Mouse (Mus musculus): ENCODE data around the gene Kcnc2. TPM values are rescaled to one million over a fixed set of nuclear protein-coding genes. Genes with fewer than 3 reads are reported as not detected.
"Not testable (repeated sequence)": the region's sequence is repeated elsewhere in the genome, so short reads cannot be mapped to it uniquely, and the experiment has no call there.

Kcnc2 gene
- under 1 TPM in 1 of 2 experiments, not detected in 1; 0.24 TPM for total RNA-seq (2021)
- long read RNA-seq, experiment 1 = 0 reads
- long read RNA-seq, experiment 2 = 0 reads

DNA sequence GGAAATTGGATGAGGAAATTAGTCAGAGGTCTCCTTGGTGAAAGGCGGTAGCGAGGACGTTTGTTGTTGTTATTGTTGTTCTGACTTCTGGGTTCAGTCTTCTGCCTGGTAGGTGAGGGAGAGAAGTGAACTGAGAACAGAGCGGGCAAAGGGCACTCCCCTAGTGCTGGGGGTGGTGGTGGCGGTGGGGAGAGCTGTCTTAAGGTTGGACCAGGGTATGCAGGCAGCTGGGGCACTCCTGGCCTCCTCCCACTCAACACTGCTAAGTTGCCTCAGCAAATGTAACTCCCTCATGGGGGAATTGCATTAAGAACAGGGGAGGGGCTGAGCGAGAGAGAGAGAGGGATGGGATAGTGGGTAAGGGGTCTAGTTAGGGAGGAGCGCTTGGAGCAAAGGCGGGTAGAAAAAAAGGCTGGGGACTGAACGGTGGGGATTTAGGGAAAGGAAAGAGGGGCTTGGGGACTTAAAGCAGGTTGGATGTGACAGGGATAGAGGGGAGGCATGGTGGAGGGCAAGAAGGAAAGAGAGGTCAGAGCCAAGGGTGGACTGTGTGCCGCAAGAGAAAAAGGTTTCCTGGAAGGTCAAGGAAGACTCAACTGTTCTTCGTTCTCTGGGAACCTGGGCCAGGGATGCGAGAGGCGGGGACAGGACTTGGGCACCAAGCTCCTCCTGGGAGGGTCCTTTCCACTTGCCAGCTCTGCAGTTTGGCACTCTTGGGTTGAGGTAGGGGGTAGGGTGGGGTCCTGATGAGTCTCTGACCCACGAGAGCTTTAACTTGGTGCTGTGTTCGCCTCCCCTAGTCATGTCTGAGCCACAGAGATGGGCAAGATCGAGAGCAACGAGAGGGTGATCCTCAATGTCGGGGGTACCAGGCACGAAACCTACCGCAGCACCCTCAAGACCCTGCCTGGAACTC is at the start of gene Kcnc2:
Gene Kcnc2 (plus strand): TSS at position 235 of the 916 bp plus-strand sequence.
- no peak for DNase-seq

DNA sequence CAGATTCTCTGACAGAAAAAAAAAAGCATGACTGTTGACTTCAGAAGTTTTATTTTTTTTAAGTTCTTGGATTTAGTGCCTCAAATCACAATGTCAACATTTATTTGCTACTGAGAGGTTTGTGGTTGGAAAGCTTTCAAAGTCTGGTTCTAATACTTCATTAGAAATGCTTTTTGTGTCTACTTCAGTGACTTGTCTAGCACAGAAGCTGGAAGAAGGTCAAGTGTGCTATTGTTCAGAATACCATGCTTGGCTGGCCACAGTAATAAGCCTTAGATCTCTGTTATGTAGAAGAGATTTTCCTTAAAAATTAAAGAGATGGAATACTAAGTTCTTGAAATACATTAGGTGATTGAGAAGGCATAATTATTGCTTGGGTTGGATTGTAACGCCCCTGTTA is 43.8 kb upstream of the Kcnc2 start:
- no peak for DNase-seq

DNA sequence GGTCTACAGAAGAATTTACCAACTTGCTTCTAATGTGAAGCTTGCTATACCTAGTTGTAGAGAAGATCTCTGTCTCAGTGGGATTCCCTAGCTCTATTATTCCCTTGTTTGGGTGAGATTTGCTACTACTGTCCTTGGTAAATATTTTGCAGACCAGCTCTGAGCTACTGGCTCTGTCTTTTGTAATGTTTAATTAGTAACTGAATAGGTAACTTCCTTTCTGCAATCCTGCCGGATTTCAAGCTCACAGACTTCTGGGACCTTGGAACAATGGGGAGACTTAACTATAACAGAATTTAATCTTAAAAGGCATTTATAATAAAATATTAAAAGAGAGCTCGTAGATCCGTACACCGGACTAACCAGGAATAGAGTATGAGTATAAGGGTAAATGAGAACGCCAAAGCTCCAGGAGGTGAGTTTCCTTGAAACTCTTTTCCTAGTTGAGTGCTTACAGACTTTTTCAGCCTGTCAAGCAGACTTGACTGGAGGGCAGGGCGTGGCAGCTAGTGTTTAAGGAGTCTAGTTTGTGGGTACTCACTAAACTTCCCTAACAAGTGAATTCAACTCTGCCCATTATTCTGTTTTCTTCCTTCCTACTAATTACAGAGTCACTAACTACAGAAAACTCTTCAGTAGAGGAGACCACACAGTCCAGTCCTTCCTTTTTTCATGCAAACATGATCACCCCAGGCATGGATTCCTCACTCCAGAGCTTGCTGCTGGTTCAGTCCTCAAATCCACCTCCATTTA is 41.7 kb upstream of the Kcnc2 start:
- DNase-seq = not testable (repeated sequence)

DNA sequence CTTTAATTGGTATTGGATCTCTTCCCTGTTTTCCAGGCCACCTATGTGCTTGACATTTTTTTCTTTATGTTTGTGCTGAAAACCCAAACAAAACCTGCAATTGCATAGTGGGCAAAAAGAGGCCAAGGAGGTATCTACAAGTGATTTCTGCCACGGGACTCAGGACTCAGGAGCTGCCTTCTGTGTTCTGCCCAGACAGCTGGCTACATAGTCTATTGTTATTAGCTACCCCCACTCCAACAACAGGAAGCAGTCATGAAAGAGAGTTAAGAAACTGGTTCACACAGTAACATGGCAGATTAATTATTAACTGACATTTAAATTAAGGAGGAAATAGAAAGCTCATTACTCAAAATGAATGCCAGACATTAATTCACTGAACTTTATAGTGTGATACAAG is 38.2 kb upstream of the Kcnc2 start:
- not testable (repeated sequence) for DNase-seq

DNA sequence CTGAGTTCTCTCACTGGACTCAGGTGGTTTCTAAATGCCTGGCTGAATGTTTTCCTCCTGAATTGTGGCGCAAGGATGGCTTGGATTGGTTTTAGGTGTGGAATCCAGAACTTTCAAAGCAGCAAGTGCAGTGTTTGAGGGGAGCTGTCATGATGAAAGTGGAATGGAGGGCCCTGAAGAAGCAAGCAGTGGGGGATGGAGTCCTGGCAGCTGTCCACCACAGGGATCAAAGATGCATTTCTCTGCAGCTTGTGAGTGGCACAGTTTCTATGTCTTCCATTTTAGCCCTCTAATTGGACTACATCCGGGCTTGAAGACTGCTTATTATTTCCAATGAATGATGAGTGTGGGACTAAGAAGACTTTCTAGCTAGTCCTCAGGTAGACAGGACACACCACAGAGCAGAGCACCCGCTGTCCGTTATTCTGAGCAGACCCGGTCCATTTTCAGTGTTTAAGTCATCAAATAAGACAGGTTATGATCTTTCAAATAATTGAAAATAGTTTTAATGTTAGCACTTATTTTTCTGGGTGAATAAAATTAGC is 35.5 kb upstream of the Kcnc2 start:
- DNase-seq = not testable (repeated sequence)

DNA sequence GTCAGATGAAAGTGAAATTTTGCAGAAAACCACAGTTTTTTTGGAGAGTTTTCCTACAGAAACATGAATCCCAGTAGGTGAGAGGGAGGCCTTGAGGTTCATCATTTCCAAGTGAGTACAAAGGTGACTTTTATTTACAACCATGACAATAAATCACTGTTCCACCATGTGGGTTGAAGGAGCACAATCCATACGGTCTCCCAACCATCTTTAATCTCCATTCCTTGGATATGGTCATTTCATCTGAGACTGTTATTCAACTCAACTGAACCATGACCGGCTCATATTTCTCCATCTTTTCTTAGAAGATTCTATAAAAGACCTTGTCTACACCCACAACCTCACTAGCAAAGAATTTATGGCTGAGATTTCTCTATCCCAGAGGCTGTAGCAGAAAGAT is 22.6 kb upstream of the Kcnc2 start:
- DNase-seq = no peak

DNA sequence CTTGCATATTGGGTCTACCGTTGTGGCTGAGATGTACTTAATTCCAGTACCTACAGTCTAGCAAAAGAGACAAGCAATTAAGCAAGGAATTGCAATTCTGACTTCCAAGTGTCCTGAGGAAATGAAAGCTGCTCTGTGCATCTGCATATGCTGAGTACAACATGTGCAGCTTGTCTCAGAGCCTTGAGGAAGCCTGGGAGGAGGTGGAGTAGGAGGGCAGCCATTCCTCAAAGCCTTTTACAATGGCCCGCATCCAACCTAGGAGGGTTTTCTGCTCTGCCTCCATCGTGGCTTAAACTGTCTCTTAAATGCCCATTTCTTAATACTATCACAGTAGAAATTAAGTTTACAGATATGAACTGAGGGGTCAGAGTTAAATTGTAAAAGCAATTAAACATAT is 7.5 kb upstream of the Kcnc2 start:
- no peak for DNase-seq

DNA sequence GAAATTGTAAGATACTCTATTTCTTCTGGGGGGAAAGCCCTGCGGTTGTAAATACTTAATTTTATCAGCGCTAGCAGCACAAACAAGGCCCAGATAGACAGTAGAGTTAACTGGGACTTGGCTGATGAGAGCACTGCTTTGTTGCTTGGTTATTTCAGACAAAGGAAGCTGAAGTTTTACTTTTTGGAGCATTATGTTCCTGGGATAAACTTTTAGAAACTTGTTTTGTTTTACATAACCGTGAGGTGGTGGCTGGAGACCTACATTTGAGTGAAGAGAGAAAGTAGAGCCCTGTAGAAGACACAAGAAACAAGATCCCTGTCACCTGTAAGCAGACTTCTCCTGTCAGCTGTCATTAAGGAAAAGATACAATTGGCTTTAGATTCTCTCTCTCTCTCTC is 1.4 kb upstream of the Kcnc2 start:
- no peak for DNase-seq

DNA sequence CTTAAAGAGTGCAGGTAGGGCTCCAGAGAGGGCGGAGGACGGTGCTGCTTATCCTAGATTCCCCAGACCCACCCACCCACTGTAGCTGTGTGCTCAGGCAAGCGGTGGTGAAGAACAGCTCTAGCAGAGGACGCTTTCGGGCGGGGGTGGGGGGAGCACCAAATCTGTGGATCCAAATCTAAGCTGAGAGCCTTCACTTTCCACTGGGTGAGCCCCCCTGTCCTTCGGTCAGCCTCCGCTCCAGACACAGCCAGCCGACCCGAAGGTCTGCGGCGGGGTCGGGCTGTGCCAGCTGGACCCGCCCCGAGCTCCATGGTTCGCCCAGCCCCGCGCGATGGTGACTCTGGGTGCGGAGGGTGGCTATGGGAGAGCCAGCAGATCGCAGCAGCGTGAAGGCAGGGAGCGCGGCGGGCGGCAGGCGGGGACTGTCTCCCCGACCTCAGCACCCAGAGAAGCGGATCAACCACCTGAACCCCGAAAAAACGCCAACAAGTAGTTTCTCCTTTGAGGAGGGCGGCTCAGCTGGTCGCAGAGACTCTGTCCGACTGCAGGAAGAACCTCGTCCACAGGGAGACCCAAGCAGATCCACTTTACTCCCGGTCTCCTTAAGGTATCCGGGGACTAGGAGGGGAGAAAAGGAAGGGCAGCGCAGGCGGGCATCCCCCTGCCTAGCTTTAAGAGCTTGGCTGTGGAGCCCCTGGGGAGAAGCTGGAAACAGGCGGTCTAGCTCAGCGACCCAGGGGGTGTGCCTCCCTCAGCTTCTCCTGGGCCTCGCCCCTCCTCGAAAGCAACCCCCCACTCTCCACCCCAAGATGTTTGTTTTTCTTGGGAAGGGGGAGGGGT is 761 bp upstream of the Kcnc2 start:
- no peak for DNase-seq

DNA sequence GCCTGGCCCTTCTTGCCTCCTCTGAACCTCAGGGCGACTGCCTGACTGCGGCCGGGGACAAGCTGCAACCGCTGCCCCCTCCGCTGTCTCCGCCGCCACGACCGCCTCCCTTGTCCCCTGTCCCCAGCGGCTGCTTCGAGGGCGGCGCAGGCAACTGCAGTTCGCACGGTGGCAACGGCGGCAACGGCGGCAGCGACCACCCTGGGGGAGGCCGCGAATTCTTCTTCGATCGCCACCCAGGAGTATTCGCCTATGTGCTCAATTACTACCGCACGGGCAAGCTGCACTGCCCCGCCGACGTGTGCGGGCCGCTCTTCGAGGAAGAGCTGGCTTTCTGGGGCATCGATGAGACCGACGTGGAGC is 863 bp downstream of the Kcnc2 start:
- DNase-seq = no peak

DNA sequence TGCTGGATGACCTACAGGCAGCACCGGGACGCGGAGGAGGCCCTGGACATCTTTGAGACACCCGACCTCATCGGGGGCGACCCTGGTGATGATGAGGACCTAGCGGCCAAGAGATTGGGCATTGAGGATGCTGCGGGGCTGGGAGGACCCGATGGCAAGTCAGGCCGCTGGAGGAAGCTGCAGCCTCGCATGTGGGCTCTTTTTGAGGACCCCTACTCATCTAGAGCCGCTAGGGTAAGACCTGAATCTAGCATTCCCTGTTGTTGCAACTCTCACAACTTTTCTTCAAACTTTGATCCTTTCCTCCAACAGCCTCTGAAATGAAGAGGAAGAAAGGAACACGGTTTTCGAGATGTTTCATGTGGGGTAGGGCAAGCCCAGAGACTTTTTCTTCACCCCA is 1.2 kb downstream of the Kcnc2 start:
- no peak for DNase-seq

DNA sequence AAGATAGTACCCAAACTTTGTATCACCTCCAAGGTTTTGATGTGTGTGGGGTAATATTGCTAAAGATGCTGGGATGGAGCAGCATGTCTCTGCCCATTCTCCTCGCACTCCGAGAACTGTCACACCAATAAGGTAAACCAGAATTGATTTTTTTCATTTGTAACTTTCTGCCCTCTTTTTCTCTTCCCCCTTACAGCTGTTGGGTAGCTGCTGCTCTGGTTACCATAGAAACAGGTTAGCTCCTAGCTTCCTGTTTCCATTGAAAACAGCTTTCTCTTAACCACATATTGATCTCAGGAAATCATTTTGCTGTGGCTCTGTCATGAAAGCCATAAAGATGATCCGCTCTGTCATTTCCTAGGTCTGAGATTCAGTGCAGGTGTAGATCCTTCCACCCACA is 7.1 kb downstream of the Kcnc2 start:
- no peak for DNase-seq

DNA sequence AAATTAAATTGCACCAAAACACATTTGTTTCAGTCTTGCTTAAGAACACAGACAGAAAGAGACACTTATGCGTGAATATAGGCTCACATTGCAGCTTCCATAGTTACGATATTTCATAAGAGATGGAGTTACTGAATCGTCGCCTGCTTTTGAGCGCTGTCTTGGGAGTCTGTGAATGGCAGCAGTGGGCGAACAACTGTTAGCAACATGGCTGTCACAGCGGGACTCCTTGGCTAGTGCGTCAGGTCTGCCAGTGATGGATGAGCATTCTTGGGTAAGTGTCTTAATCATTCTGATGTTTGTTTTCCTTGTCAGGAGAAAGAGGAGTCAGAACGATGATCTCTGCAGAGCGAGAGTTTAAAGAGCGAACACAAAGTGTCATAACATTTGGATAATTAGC is 44.2 kb downstream of the Kcnc2 start:
- no peak for DNase-seq

DNA sequence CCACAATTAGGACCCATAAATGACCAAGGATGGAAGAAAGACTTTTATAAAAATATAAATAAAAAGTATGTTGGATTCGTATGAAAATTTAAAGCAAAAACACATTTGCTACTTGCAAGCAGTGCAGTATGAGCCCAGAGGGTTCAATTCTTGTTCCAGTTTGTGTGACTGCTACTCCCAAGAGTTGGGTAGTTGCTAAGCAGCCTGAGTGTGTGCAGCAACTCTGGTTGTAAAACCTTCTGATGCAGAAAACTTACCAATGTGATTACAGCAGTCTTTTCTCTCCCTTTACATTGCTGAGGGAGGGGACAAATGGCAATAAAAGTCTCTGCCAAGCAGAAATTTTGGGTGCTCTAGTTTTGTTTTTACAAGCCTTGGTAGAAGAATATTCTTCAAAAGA is 46.9 kb downstream of the Kcnc2 start:
- DNase-seq = no peak

DNA sequence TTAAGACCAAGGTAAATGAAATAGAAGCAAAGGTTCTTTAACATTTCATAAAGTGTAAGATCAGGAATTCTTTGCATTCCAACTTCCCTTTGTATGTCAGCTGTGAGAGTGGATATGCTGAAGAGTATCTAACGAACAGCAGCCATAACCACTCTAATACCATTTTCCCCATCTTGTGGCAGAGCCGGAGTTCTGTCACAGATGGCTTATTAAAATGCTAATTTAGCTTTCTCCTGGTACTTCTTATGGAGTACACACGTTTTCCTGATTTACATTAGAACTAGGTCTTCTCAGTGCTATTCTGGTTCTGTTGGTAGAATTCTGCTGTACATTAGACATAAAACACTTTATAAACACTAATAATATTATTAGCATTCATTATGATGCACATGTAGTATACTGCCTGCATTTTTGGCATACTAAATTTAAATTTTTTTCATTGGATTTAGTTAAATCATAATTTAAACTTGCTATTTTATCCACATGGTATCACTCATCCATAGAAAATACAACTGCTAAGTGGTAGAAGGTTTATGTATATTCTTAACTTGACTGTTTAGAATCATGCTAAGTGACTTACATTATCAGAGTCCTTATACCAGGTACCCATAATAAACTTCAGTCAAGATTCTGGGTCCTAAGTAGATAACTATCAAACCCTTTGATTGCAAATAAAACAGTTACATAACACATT is 86.9 kb downstream of the Kcnc2 start:
- no peak for DNase-seq

DNA sequence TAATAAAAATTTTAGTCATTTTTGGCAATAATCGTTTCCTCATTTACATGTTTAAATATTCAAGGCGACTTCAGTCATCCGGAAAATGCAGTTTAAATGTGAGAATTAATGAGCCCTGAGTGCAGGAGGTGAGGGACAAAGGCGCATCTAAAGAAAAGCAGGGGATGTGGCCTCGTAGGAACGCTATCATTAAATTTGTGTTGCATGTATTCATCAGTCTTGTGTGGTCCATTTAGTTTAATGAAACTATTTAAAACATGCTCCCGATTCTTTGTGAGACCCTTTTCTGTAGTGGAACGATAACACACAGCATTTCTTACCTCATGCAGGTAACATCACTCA is 87.4 kb downstream of the Kcnc2 start:
- DNase-seq = no peak

DNA sequence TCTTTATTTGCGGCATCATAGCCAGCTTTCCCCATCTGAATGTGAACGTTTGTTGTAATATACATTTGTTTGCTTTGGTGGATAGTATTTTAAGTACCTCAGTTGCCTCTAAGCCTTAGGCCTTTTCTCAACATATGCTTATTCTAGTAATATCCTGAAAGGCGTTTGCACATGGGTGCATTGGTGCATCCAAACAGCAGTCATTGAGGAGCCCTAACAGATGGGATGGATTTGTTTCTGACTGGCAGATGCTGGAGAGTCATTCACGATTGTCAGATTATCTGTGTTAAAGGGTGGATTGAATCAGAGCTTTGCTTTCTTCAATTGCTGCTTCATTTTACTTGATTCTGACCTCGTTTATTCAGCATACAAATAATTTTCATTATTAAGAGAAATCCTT is 89.8 kb downstream of the Kcnc2 start:
- no peak for DNase-seq

DNA sequence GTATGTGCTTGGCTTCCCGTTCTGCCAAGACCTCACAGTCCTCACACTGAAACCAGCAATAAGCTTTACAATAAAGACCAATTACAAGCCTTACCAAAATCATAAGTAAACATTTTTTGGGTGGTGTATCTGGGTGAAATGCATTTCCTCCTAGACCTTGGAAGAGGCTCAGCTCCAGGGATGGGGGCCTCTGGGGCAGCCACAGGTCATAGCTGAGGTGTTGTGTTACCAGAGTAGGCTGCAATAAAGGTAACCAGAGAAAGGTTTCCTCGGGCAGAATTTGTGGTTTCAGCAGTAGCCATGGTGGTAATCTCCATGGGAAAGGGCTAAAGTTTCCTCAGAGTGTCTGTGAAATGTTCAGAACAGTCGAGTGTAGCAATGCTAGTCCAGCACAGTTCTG is 97.4 kb downstream of the Kcnc2 start:
- DNase-seq = no peak

DNA sequence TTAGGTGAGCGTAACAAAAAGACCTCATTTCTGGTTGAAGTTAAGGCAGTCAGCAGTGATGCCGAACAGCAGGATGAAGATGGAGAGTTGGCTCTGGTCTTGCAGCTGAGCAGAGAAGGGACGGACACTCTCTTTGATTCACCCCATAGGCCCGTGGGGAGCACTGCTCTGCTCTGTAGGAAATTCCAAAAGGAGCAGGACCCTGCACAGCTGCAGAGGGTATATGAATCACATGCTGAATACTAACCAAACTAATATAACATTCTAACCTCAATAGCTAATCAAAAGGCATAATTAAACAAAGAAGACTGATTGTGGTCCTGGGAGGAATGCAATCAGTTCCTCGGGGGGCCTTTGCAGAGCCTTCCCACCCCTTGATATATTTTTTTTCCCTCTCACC is 106.2 kb downstream of the Kcnc2 start:
- no peak for DNase-seq

DNA sequence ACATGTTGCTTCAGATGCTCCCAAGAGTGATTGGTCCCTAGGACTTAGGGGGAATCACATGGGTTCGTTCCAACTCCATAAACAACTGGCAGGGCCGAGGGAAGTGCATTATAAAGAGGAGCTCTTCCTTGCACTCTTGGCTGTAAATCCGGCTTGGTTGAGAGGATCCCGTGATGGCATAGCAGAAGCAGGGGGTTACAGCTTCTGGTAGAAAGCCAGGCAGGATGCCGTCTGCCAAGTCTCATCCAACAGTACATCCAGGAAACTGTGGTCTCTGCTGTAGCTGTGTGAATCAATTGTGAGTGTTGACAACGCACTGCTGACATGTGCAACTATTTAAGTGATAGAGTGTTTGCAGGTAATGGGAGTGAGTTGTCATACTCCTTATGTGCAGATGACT is 107.5 kb downstream of the Kcnc2 start:
- DNase-seq = no peak

DNA sequence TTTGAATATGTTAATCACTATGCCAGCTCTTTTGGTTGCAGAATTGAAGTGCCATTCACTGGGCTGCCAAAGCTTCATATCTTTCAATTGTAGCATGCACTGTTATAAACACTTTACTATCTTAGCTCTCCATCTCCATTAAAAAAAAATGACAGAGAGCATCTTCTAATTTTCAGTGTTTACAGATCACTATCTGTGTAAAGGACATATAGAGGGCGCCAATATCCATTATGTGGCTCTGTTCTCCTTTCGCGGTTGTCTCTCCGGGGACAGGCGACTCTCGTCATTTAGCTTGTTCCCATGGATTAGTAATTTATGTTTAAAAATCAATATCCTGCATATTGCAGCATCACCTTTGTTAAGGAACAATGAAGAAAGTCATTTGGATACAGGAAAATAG is 109.7 kb downstream of the Kcnc2 start:
- DNase-seq = no peak

Measured in gastrocnemius, postnatal 25 days (tissue).